Mouse (Mus musculus) T-helper 1 cell (primary cell): ENCODE data around the gene Wdr70.

Experiments
- in situ Hi-C: fragments of 300-600 bp; cut with MboI, MseI; formaldehyde crosslinking; loops from one replicate; pipeline ENCODE4 v1.15.1; 2025; ENCODE audit warnings: high pct_unique_total_duplicates

The Wdr70 gene

DNA sequence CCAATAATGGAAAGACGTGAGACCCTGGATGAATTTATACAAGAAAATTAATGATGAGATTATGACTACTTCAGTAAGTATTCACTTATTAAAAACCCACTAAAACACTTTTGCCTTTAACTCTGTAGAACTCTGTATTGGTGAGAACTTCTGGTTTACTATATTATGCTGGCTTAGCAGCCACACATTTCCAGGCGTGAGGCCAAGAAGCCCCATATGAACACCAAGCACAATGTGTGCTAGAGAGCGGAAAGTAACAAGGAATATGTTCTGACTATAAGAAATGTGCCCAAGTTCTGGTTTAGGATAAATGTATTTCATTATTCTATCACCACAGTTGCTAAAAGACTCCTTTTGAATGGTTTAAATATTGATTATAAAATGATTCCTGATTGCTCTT, 68.4 kb downstream of the Wdr70 start:
- in situ Hi-C loops, result loop anchor here (5.0 kb wide), 1 partner anchor 573 kb away; no protein-coding TSS in a partner anchor

DNA sequence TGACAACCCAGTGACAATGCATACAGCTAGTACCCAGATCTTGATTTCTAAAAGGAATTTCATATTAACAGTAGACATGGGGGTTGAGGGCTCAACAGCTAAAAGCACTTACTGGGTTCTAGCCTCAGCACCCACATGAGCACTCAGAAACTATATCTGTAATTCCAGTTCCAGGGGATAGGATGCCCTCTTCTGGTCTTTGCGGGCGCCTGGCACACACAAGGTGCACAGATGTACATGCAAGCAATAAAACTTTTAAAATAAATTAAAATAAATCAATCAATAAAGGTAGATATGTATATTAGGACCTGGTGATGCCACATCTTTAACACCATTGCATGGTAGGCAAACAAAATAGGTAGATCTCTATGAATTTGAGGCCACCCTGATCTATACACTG, 71.5 kb downstream of the Wdr70 start:
- in situ Hi-C loops, result no loop called here

DNA sequence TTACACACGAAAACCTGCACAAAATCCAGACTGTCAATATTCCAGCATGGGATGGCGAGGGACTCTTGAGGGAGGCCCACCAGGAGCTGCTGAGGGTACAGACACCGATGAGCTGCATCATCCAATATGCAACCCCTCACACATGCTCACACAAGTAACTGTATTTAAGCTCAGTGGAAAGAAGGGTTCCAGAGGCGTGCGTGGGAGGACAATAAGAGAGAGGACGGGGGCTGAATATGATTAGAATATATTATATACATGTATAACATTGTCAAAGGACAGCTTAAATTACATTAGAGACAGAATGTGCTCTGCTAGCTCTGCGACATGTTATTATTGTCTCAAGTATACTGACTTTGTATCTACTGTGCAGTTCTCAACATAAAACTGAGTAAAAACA, 87.6 kb downstream of the Wdr70 start:
- in situ Hi-C loops, result no loop called here

DNA sequence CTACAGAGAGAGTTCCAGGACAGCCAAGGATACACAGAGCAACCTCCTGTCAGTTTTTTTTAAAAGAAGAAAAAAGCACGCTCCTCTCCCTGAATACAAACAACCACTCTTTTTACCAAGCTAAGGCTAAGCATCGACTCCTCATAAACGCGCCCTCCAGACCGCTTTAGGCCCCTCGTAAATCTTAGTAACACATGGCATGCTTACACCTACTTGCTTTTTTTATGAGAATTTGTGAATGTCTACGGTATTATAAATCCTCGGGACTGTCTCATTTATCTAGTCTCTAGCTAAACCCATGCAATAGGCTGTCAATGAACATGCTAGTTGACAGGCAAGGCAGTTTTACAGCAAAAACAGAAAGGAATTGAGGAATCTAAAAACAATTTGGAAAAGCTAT, 91.6 kb downstream of the Wdr70 start:
- in situ Hi-C loops, result no loop called here

DNA sequence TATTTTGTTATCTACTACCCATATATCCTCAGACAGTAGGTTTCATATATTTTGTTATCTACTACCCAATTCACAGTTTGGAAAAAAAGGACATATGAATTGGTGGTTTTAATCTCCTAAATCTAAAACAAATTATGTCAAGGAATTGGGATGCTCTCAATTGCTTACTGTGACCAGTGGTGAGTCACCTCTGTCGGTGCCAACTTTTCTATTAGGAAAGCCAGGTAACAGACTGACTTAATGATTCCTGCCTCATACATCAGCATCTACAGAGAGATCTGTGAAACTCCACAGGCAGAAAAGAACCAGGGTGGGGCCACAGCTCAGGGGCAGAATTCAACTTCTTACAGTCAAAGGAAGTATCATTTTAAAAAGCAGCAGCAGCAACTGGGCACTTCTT, 93.0 kb downstream of the Wdr70 start:
- in situ Hi-C loops, result no loop called here

DNA sequence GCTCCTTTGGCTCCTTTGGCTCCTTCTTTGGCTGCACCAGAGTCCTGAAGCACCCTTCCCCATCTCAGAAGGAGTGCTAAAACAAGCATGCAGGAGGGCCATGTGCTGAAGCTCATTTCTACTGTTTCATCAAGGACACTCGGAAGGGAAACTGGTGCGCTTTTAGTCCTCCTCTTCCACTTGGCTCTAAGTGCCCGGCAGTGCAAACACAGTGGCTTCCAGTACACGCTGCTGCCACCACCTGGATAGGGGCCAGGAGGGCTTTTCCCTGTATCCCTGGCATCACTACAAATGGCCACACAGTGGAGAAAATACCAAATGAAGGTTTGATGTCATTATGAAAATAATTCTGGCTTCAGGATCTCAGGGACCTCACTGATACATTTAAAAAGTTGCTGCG, 93.5 kb downstream of the Wdr70 start:
- in situ Hi-C loops, result no loop called here

DNA sequence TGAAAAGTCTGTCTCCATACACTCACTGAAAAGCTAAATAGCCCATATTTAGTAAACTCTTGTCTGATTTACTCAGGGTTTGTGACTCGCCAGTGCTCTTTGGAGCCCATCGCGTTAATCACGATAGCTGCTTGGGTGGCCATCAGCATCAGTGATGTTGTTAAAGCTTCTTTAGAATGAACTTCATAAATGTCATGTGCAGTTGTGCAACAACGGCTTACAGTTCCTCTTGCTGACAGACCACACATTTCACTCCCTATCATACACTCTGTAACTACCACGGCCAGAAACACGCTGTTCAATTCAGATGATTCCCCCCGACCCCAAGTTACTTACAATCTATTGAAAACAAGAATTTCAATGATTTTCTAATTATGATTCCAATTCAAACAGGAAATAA, 95.2 kb downstream of the Wdr70 start:
- in situ Hi-C loops, result no loop called here

DNA sequence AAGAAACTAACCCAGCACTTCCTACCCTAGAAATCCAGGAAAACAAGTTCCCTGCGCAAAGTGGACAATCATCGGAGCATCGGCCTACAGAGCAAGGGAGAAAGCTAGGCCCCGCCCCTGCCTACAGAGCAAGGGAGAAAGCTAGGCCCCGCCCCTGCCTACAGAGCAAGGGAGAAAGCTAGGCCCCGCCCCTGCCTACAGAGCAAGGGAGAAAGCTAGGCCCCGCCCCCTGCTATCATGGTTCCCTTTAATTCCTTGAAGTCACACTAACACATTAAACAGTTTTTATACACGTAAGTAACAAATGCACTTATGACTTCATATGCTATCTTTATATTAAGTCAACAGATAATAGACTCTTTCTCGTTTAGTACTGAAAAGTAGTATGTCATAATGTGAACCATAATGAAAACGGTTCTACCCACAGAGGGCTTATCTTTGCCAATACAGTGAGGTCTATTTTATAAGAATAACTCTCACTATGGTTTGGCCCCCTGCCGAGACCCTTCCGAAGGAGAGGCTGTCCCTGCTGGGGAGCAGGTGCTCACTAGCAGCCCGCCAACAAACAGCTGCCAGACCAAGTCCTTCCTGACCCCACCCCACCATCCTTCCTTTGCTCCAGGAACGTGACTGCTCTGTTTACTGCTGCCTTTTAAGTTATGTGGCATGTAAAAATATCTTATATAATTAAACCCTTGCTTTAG, 100.0 kb downstream of the Wdr70 start:
- in situ Hi-C loops, result no loop called here

DNA sequence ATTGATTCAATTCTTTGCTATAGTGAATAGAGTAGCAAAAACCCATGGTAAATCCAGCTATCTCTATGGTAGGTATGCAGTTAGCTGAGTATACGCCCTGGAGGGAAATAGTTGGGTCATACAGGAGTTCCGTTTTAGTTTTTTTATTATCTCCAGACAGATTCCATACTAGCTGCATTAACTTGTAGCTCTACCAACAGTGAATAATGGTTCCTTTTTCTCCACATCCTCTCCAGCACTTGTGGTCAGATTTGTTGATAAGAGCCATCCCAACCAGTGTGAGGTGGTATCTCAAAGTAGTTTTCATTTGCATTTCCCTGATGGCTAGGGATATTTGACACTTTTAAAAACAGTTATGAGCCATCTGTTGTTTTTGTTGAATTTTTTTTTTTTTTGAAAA, 100.9 kb downstream of the Wdr70 start:
- in situ Hi-C loops, result no loop called here

DNA sequence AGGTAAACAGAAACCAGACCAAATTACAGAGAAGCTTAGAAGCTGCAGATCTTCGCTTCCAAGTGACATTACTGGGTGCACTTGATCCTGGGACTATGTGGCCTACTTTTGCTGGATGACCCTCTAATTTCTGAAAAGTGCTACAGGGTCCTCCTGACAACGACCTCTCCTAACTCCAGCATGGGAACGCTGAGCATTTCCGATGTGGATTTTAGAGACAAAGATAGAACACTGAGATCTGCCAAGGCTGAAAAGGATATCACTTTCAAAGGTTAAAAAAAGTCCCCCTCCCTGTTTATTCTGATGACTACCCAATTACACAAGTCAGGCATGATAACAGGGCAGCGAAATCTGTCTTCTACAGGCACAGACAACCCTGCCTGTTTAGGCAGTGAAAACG, 105.3 kb downstream of the Wdr70 start:
- in situ Hi-C loops, result no loop called here

DNA sequence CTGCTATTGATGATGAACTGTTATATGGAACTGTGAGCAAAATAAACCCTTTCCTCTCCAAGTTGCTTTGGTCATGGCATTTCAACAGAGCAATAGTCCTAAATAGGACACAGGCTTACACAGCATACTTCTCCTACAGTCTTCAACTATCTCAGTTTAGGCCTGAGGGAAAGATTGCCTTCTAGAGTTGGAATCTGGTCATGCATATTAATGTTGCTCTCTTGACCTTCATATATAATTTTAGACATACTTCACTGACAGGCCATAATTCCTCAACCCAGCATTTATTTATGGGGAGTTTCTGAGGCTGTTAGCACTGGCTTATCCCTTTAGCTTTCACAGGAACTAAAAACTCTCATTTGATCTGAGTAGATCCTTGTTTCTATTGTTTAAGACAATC, 108.9 kb downstream of the Wdr70 start:
- in situ Hi-C loops, result no loop called here

DNA sequence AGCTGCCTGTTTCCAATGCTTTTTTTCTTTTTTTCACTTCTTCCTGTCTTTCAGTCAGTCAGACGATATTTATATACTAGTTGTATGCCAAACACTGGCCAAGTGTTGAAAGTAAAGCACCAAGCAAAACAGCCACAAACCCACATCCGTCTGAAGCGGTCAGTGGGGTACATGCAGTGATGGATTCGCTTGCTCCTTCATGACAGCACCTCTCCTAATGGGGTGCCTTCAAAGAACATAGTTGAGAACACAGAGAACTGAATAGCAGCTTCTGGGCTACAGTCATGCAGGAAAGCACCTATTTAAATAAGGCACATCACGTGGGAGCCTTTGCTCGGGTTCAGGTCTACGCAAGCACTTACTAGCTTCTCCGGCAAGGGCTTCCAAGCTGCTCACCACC, 111.6 kb downstream of the Wdr70 start:
- in situ Hi-C loops, result no loop called here

DNA sequence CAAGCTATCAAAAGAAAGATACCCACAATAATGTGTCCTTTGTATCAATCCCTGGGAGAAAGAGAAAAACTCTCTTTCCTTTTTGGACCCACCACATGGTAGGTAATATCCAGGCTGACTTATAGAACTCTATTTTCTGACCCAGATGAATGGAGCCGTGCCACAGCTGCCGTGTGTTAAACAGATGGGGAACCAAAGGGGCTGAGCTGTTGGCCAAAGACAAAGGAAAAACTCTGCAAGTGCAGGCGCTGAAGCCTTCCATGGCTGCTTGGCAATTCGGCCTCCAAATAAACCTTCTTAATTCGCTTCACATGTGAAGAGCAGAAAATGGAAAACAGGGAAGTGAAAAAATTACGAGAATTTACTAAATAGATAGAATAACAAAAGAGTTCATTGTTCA, 112.7 kb downstream of the Wdr70 start:
- in situ Hi-C loops, result no loop called here

DNA sequence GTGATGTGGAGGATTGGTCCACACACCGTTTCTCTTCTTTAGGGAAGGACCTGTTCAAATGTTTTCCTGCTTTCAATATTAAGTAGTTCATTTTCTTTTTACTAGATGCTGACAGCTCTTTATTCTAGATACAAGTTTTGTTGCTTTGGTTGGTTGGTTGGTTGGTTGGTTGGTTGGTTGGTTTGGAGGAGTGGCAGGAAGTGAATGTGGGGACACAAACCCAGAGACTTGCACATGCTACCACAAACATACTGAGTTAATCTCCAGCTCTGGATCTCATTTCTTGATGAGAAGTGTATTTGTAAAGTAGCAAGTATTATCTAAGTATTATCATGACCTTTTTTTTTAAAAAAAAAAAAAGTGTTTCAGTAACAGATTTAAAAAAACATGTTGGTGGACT, 120.4 kb downstream of the Wdr70 start:
- in situ Hi-C loops, result no loop called here

DNA sequence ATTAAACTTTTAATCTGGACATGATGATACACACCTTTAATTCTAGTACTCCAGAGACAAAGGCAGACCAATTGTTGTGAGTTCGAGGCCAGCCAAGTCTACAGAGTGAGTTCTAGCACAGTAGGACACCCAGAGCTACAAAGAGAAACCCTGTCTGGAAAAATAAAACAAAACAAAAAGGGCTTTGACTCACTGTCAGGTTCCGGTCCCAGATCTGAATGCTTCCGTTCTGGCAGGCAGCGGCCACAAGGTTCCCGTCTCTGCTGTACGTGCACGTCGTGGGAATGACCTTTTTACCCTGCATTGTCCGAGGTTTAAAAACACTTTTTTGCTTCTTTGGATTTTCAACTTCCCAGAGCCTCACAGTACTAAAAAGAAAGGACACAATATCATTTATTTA, 122.2 kb downstream of the Wdr70 start:
- in situ Hi-C loops, result no loop called here

DNA sequence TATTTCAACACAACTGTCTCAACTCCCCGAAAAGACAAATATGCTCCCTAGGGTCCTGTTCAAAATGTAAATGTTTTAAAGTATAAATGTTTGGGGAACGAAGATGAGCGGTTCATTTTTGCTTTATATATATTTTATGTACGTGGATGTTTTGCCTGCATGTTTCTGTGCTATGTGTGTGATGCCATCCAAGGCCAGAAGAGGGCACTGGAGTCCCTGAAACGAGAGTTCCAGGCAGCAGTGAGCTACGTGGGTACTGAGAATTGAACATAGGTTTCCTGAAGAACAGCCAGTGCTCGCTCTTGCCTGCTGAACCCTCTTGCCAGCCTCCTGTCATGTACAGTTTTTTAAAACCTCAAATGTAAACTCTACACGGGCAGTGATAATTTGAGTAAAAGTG, 124.6 kb downstream of the Wdr70 start:
- in situ Hi-C loops, result no loop called here

DNA sequence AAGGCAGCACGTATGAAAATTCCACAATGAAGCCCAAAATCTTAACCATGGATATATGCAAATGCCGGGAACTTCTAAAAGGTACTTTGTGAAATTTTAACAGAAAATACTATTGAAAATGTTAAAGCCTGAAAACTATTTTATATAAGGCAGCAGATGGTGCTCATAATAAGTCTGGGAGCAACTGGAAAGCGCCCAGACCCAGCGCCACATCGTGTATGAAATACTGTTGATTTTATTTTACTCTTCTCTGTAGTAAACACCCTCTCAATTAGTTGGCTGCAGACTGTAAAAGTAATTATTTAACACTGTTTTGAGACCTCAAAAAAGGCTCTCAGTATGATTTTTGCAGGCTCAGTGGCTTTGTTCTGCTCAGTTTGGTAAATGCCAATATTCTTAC, 126.5 kb downstream of the Wdr70 start:
- in situ Hi-C loops, result no loop called here

DNA sequence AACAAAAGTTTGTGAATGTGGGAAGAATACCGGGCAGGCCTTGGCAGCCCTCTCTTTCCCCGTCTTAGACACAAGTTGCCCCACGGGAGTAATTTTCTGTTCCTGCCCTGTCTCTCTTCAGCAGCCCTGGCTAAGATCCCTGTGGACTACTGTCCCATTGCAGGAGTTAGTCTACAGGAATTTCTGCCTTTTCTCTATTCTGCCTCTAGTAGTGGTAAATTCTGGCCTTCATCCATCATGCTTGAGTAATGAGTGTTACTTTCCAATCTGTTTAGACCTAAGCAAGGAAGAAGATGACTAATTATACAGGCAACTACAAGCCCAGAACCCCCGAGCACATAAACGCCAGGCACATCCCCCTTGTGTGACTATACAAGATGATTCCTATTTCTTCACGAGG, 136.2 kb downstream of the Wdr70 start:
- in situ Hi-C loops, result no loop called here

DNA sequence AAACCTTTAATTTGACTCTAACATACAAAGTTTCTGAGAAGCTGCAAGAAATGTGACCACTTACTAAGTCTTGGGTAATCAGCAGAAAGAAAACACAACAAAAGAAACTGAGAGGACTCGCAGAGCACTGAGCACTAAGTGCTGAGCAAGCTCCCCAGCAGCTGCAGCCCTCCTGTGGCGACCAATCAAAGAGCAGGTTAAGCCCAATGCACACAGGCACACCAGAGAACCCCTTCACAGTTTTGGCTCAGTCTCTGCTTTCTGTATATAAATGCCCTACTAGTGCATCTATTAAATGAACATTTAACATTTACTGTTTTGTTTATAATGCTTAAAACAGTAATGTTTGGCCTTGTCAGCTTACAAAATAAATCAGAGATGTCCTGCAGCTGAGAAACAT, 137.5 kb downstream of the Wdr70 start:
- in situ Hi-C loops, result no loop called here

DNA sequence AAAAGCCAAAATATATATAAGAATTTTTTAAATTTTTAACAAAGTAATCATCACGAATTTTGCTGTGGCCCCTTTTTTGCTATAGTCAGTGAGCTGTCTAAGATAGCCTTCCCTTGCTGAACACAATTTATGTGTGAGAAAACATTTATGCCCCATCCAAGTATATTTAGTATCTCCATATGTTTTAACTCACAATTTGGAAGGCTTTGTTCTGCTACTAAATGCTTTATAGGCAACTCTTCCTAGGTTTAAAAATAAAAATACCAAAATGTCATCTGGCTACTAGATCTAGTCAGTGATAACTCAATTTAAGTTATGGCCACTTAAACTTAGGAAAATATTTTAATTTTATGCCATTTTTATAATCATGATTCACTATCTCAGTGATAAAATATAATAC, 142.1 kb downstream of the Wdr70 start:
- in situ Hi-C loops, result no loop called here

DNA sequence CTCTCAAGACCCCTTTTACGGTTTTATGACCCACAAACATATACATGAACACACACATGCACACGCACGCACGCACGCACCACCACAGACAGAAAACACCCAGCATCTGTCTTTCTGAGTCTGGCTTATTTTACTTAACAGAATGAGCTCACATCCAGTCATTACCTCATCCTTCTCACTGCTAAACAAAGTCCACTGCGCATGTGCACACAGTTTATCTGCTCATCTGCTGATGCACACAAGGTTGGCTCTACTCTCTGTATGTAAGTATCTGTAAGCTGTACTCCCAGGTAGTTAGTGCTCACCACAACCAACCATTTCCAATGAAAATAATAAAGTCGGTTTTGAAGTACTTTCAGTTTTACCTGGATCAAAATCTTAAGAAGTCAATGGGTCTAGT, 148.4 kb downstream of the Wdr70 start:
- in situ Hi-C loops, result no loop called here

DNA sequence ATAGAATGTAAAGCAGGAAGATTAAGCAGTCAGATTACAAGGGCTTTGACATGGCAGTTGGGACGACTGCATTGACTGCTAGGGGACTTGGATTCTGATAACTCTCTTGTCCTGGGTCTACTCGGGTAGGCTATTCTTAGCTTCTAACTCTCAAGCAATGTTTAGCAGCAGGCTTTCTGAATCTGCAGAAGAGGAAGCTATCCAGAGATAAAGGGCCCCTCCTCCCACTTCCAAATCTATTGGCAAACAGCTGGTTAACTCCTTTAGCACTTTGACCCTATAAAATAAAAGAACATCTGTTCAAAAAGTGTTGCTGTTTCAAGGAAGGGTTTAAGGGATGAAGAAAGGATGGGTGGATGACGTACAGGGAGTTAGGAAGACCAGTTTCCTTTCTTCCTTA, 157.3 kb downstream of the Wdr70 start:
- in situ Hi-C loops, result no loop called here

DNA sequence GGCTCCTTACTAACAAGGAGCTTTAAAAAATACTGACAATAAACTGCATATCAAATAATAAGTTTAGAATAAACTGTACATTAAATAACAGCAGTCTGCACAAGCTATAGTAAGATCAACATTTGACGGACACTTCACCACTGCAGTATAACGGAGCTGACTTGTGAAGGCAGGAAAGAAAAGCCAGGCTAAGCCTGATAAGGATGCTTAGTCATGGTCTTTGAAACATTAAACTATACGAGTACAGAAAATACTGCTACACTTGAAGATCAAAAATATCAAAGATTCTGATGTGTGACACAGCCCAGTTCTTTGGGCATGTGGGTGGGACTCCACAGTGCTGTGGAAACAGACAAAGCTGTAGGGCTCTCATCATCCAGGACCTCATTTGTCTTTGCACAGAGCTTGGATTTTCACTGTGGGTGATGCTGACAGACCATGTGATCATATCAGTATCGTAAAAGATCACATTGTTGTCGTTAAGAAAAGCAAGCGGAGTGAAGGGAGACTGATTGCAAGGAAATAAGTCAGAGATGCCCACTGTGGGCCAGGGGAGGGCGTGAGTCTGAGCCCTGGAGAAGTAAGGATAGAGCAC, 163.3 kb downstream of the Wdr70 start:
- in situ Hi-C loops, result loop anchor here (5.0 kb wide), 1 partner anchor 68 kb away; no protein-coding TSS in a partner anchor

DNA sequence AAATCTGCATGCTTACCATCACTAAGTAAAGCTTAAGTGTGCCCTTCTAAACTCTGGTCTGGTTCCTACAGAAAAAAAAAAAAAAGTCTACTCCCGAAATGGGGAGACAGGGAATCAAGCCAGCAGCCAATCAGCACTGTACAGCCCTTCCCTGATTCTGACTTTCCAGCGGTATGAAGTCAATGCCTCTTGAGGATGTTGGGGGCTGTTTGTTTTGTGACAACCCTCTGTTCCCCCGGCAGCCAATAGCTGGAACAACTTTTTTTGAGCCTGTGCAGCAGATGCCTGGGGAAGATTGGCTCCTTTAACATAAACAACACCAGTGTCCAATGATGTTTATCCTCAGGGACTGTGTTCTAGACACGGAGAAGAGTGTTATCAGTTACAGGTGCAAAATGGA, 164.4 kb downstream of the Wdr70 start:
- in situ Hi-C loops, result no loop called here
